In genomic region chr7:80192226-80193061, GRCm38 (mm10) we compare ENCODE assay signal across 7 mouse cellular contexts. TPM values are rescaled to one million over a fixed set of nuclear protein-coding genes. Genes with fewer than 3 reads are reported as not detected.
A peak's percentile ranks its signal among the peaks of the same experiment; 100 is the strongest.
DNase-seq lines count a peak whose midpoint lies in the region; ATAC-seq lines count a peak whose summit lies in the region.

No protein-coding gene starts in this region.

- intact Hi-C loops in gastrocnemius, postnatal 36 days (cut with DNase I) = no loop called here

- peak; percentile 94 for DNase-seq in R1 (ENCODE audit: low read depth, low spot score)
- peak; percentile 50 to 56 for DNase-seq in gastrocnemius, postnatal 36 days
- peak; percentile 86 to 93 for DNase-seq in spleen, postnatal 10 days (ENCODE audit: low spot score in 2 of 2)

- 10% methylated on average over 16 of the region's 16 CpGs for WGBS in intestine, embryonic 15.5 days
- WGBS in limb, embryonic 15.5 days = 9% methylated on average over 16 of the region's 16 CpGs
- WGBS in midbrain, embryonic 15.5 days = 9% methylated on average over 16 of the region's 16 CpGs

- no peaks in the 10 kb centered on the region for H3K36me3 ChIP-seq in intestine, embryonic 15.5 days
- no peaks in the 10 kb centered on the region for H3K36me3 ChIP-seq in limb, embryonic 15.5 days
- H3K36me3 ChIP-seq in midbrain, embryonic 15.5 days (replicated peaks) = no peaks in the 10 kb centered on the region

- H3K27me3 ChIP-seq in intestine, embryonic 15.5 days (replicated peaks) = no peaks in the 10 kb centered on the region
- no peaks in the 10 kb centered on the region for H3K27me3 ChIP-seq in limb, embryonic 15.5 days
- no peaks in the 10 kb centered on the region for H3K27me3 ChIP-seq in midbrain, embryonic 15.5 days (replicated peaks)

- H3K4me1 ChIP-seq in intestine, embryonic 15.5 days (replicated peaks) = peaks cover 37% of the 10 kb centered on the region
- peaks cover 41% of the 10 kb centered on the region for H3K4me1 ChIP-seq in limb, embryonic 15.5 days
- peaks cover 65% of the 10 kb centered on the region for H3K4me1 ChIP-seq in midbrain, embryonic 15.5 days

- H3K4me3 ChIP-seq in intestine, embryonic 15.5 days (replicated peaks) = peak overlapping the region; percentile 26
- peak overlapping the region; percentile 27 for H3K4me3 ChIP-seq in limb, embryonic 15.5 days
- no peak overlapping the region for H3K4me3 ChIP-seq in midbrain, embryonic 15.5 days

- ATAC-seq in common myeloid progenitor, adult 5-6 weeks (replicated peaks; ENCODE audit: low read depth, poor library complexity, severe bottlenecking) = peak; percentile 75
- ATAC-seq in intestine, embryonic 15.5 days = peak; percentile 92
- peak; percentile 67 for ATAC-seq in limb, embryonic 15.5 days (ENCODE audit: insufficient number of reproducible peaks, low FRiP score, low TSS enrichment, low read depth)
- peak; percentile 82 for ATAC-seq in midbrain, embryonic 15.5 days (replicated peaks)

- peak overlapping the region; percentile 84 for H3K27ac ChIP-seq in intestine, embryonic 15.5 days
- peak overlapping the region; percentile 81 for H3K27ac ChIP-seq in limb, embryonic 15.5 days
- peak overlapping the region; percentile 64 for H3K27ac ChIP-seq in midbrain, embryonic 15.5 days

- peak overlapping the region; percentile 48 for H3K9ac ChIP-seq in intestine, embryonic 15.5 days
- H3K9ac ChIP-seq in limb, embryonic 15.5 days = peak overlapping the region; percentile 1; the same call in 1 of the 2 replicates
- H3K9ac ChIP-seq in midbrain, embryonic 15.5 days = peak overlapping the region; percentile 26; the same call in 1 of the 2 replicates

- H3K4me2 ChIP-seq in intestine, embryonic 15.5 days (replicated peaks) = peak overlapping the region; percentile 67
- peak overlapping the region; percentile 51 for H3K4me2 ChIP-seq in limb, embryonic 15.5 days
- peak overlapping the region; percentile 23 for H3K4me2 ChIP-seq in midbrain, embryonic 15.5 days

- H3K9me3 ChIP-seq in intestine, embryonic 15.5 days = no peaks in the 10 kb centered on the region
- H3K9me3 ChIP-seq in limb, embryonic 15.5 days = no peaks in the 10 kb centered on the region
- no peaks in the 10 kb centered on the region for H3K9me3 ChIP-seq in midbrain, embryonic 15.5 days

RNA-seq across cellular contexts. Expression of gene Sema4b, which starts 5.8 kb away (rescaled TPM):
- 4.8 and 6.3 TPM in 2 replicates for total RNA-seq in common myeloid progenitor, adult 5-6 weeks (2017)
- total RNA-seq in gastrocnemius, postnatal 36 days (2021) = 1 to 10 TPM; 1.6 TPM
- 16.8 and 16.9 TPM in 2 replicates for polyA plus RNA-seq in intestine, embryonic 15.5 days (2015; fragmentation: Nextera tagmentation; extraction: Ambion mirVana)
- polyA plus RNA-seq in limb, embryonic 15.5 days (2015; fragmentation: Nextera tagmentation; extraction: Ambion mirVana) = 16.5 and 18.1 TPM in 2 replicates
- 26.9 and 27.0 TPM in 2 replicates for polyA plus RNA-seq in midbrain, embryonic 15.5 days (2015; fragmentation: Nextera tagmentation; extraction: Ambion mirVana)

RNA-seq across cellular contexts. Expression of gene Cib1, which starts 40.2 kb away (rescaled TPM):
- total RNA-seq in common myeloid progenitor, adult 5-6 weeks (2017) = 35.9 and 42.2 TPM in 2 replicates
- 1 to 10 TPM; 4.9 to 8.2 TPM for total RNA-seq in gastrocnemius, postnatal 36 days (2021)
- 199 and 237 TPM in 2 replicates for polyA plus RNA-seq in intestine, embryonic 15.5 days (2015; fragmentation: Nextera tagmentation; extraction: Ambion mirVana)
- 62.5 and 69.4 TPM in 2 replicates for polyA plus RNA-seq in limb, embryonic 15.5 days (2015; fragmentation: Nextera tagmentation; extraction: Ambion mirVana)
- 28.5 and 29.7 TPM in 2 replicates for polyA plus RNA-seq in midbrain, embryonic 15.5 days (2015; fragmentation: Nextera tagmentation; extraction: Ambion mirVana)

RNA-seq across cellular contexts. Expression of gene Gdpgp1, which starts 40.2 kb away (rescaled TPM):
- 0.97 and 2.2 TPM in 2 replicates for total RNA-seq in common myeloid progenitor, adult 5-6 weeks (2017)
- under 1 TPM; 0.69 to 0.79 TPM for total RNA-seq in gastrocnemius, postnatal 36 days (2021)
- 6.5 and 6.6 TPM in 2 replicates for polyA plus RNA-seq in intestine, embryonic 15.5 days (2015; fragmentation: Nextera tagmentation; extraction: Ambion mirVana)
- 3.2 and 3.8 TPM in 2 replicates for polyA plus RNA-seq in limb, embryonic 15.5 days (2015; fragmentation: Nextera tagmentation; extraction: Ambion mirVana)
- 4.5 and 5.3 TPM in 2 replicates for polyA plus RNA-seq in midbrain, embryonic 15.5 days (2015; fragmentation: Nextera tagmentation; extraction: Ambion mirVana)

RNA-seq across cellular contexts. Expression of gene Ttll13, which starts 53.7 kb away (rescaled TPM):
- 0.29 TPM in 1 of 2 replicates, not detected in the other for total RNA-seq in common myeloid progenitor, adult 5-6 weeks (2017)
- total RNA-seq in gastrocnemius, postnatal 36 days (2021) = under 1 TPM; 0.17 to 0.33 TPM
- polyA plus RNA-seq in intestine, embryonic 15.5 days (2015; fragmentation: Nextera tagmentation; extraction: Ambion mirVana) = 0.96 and 1.3 TPM in 2 replicates
- polyA plus RNA-seq in limb, embryonic 15.5 days (2015; fragmentation: Nextera tagmentation; extraction: Ambion mirVana) = 0.73 and 1.1 TPM in 2 replicates
- 2.1 and 2.9 TPM in 2 replicates for polyA plus RNA-seq in midbrain, embryonic 15.5 days (2015; fragmentation: Nextera tagmentation; extraction: Ambion mirVana)
